Mouse (Mus musculus): ENCODE results near the gene Upp2.

DNA sequence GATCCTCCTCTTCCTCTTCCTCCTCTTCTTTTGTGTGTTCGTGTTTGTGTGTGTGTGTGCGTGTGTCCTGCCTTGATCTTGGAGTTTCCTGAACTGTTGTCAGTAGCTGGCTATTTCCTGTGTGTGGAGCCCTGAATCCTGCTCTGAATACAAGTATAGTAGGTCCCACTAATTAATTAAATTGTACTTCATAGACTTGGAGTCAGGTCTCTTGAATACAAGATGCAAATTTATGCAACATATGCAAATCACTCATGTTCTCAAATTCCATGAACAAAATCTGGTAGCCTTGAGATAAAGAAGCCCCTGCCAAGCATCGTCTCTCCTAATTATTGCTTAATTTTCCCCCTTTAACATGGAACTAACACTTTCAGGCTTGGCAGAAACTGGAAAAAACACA, 36.3 kb downstream of the Upp2 start:
- no peak for TF ChIP-seq POLR2A (IDR thresholded peaks at IDR 0.05; ENCODE audit: borderline replicate concordance, extremely low read depth, low read depth, low read length)
- TF ChIP-seq CTCF (IDR thresholded peaks at IDR 0.05; ENCODE audit: insufficient read depth, low read length), result no peak
